Mouse (Mus musculus) midbrain, embryonic 11.5 days (tissue): ENCODE data around the gene Vmn1r191. TPM values are rescaled to one million over a fixed set of nuclear protein-coding genes. Genes with fewer than 3 reads are reported as not detected.

Experiments
- microRNA-seq: library from miRNA; unstranded; fragments of <30 nt; microRNA quantifications from one replicate; pipeline ENCODE4, GENCODE M21; 2017
- polyA plus RNA-seq: library from polyadenylated mRNA; unstranded; fragments of >200 nt; fragmentation: Nextera tagmentation; extraction: Ambion mirVana; gene quantifications from 2 replicates; pipeline ENCODE4 v1.2.1, GENCODE M21; 2014

Gene Vmn1r191
- polyA plus RNA-seq, 1 experiment from 2014 or later, result not detected

Small RNA genes within 50 kb of the gene (microRNA-seq; reads per million reads assigned to microRNA genes)
- gene Gm23282 (not detected), gene Gm25084 (not detected)

Other genes starting within 250 kb of the Vmn1r191 start
- 26.7 and 27.9 TPM in 2 replicates for gene Zfp184, start 238.9 kb downstream of the Vmn1r191 start, polyA plus RNA-seq
- not detected in 2 replicates for gene Pom121l2, start 202.8 kb downstream of the Vmn1r191 start, polyA plus RNA-seq
- 0.10 and 0.37 TPM in 2 replicates for gene Prss16, start 174.2 kb downstream of the Vmn1r191 start, polyA plus RNA-seq
- gene Hist1h2ah, start 148.4 kb downstream of the Vmn1r191 start, polyA plus RNA-seq, result 6.3 and 6.8 TPM in 2 replicates
- gene Hist1h2bk, start 148.1 kb downstream of the Vmn1r191 start, polyA plus RNA-seq, result 9.9 and 11.3 TPM in 2 replicates
- gene Hist1h4i, start 142.6 kb downstream of the Vmn1r191 start, polyA plus RNA-seq, result 43.8 and 43.9 TPM in 2 replicates
- 46.4 and 70.6 TPM in 2 replicates for gene Hist1h2ag, start 141.0 kb downstream of the Vmn1r191 start, polyA plus RNA-seq
- 9.9 and 12.6 TPM in 2 replicates for gene Hist1h2bj, start 140.8 kb downstream of the Vmn1r191 start, polyA plus RNA-seq
- not detected in 2 replicates for gene Vmn1r188, start 99.5 kb downstream of the Vmn1r191 start, polyA plus RNA-seq
- gene Vmn1r189, start 78.1 kb downstream of the Vmn1r191 start, polyA plus RNA-seq, result not detected in 2 replicates
- gene Vmn1r192, start 7.2 kb upstream of the Vmn1r191 start, polyA plus RNA-seq, result not detected in 2 replicates
- gene Vmn1r193, start 39.2 kb upstream of the Vmn1r191 start, polyA plus RNA-seq, result not detected in 2 replicates
- gene Vmn1r194, start 60.2 kb upstream of the Vmn1r191 start, polyA plus RNA-seq, result not detected in 2 replicates
- not detected in 2 replicates for gene Vmn1r195, start 86.6 kb upstream of the Vmn1r191 start, polyA plus RNA-seq
- not detected in 2 replicates for gene Vmn1r196, start 106.0 kb upstream of the Vmn1r191 start, polyA plus RNA-seq
- gene Vmn1r197, start 140.6 kb upstream of the Vmn1r191 start, polyA plus RNA-seq, result not detected in 2 replicates
- not detected in 2 replicates for gene Vmn1r198, start 166.4 kb upstream of the Vmn1r191 start, polyA plus RNA-seq
- not detected in 2 replicates for gene Vmn1r199, start 195.8 kb upstream of the Vmn1r191 start, polyA plus RNA-seq
- 0.20 TPM in 1 of 2 replicates, not detected in the other for gene Vmn1r200, start 206.4 kb upstream of the Vmn1r191 start, polyA plus RNA-seq